Mouse (Mus musculus) layer of hippocampus, adult 2 months (tissue): ENCODE data around the gene Asprv1. TPM values are rescaled to one million over a fixed set of nuclear protein-coding genes. Genes with fewer than 3 reads are reported as not detected.

Experiments used
- DNase-seq, 2 experiments: peaks; one replicate each; pipeline ENCODE4 v3.0.0; 2022; ENCODE audit warnings: low spot score in 2 of 2
- H3K27ac ChIP-seq: fragments of 200-600 bp; 2 replicates; pipeline ENCODE4 v1.8.1; 2022
- H3K4me3 ChIP-seq: fragments of 200-600 bp; 2 replicates; pipeline ENCODE4 v1.8.1; 2022; ENCODE audit warnings: mild to moderate bottlenecking
- CTCF ChIP-seq: fragments of 200-600 bp; conservative IDR thresholded peaks from 2 replicates; pipeline ENCODE4 v1.8.1; 2022; ENCODE audit warnings: antibody characterized with exemption, mild to moderate bottlenecking, moderate library complexity
- total RNA-seq, 2 experiments: library from RNA; stranded (reverse); gene quantifications; 2 replicates each; pipeline ENCODE4 v1.2.3; 2021

Gene Asprv1
- total RNA-seq, 2 experiments from 2014 or later: 1.2 to 1.9 TPM

DNA sequence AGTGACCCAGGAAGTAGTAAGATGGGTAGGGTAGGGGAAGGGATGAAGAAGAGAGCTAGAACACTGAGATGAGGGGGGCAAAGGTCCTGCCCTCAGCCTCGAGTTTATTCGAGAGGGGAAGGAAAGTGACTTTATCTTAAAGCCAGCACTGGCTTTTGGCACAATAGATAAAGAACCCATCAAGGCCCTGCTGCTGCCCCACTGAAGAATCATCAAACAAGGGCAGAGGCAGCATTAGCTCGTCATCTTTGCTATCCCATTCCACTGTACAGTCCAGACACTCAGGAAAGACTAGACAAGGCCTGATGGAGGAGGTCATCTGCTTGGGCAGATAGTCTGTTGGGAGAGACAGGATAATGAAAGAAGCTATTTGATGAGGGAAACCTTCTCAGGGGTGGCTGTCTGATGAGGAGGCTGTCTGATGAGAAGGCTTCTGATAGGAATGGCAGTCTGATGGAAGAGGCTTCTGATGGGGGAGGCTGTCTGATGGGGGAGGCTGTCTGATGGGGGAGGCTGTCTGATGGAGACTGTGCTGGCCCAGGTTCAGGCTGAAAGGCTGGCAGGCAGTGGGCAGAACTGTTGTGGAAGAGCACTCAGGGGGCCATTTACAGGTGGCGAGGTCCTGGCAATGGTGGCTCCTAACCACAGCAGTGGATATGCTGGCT lies 9.3 kb downstream of the Asprv1 start:
- no peak for TF ChIP-seq CTCF
- no peak overlapping the region for H3K4me3 ChIP-seq
- DNase-seq: no peak
- no peak overlapping the region for H3K27ac ChIP-seq

DNA sequence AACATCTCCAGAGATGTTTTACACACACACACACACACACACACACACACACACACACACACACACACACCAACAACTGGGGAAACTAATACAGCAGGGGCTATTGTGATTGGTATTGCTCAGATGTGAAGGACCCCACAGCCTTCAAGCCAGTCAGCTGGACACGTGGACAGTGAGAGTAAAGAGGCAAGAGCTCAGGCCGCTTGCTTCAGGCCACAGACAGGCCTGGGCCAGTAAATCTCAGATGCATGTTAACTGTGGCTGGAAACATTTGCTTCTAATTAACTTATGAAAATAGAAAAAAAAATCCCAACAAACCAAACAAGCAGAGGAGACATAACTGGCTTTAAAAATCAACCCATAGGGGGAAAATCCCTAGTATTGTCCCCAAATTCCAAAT lies 9.9 kb downstream of the Asprv1 start:
- Histone ChIP-seq H3K4me3 (no peak overlapping the region), H3K27ac (no peak overlapping the region)
- DNase-seq: no peak
- no peak for TF ChIP-seq CTCF

DNA sequence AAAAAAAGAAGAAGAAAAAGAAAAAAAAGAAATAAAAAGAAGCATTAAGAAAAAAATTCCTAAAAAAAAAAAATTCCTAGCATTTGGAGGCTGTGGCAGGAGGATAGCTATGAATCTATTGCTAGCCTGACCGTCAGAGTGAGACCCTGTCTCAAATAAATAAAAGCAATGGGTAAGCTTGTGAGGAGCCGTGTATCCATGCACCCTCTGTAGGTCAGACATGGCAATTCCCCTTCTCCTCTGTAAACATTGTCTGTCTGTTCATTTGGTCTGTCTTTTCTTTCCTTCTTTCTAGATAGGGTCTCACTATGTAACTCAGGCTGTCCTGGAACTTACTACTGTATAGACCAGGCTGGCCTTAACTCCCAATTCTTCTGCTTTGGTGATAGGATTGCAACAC lies 10.5 kb downstream of the Asprv1 start:
- TF ChIP-seq CTCF: peak; percentile 77
- no peak overlapping the region for H3K27ac ChIP-seq
- no peak overlapping the region for H3K4me3 ChIP-seq
- DNase-seq: no peak

DNA sequence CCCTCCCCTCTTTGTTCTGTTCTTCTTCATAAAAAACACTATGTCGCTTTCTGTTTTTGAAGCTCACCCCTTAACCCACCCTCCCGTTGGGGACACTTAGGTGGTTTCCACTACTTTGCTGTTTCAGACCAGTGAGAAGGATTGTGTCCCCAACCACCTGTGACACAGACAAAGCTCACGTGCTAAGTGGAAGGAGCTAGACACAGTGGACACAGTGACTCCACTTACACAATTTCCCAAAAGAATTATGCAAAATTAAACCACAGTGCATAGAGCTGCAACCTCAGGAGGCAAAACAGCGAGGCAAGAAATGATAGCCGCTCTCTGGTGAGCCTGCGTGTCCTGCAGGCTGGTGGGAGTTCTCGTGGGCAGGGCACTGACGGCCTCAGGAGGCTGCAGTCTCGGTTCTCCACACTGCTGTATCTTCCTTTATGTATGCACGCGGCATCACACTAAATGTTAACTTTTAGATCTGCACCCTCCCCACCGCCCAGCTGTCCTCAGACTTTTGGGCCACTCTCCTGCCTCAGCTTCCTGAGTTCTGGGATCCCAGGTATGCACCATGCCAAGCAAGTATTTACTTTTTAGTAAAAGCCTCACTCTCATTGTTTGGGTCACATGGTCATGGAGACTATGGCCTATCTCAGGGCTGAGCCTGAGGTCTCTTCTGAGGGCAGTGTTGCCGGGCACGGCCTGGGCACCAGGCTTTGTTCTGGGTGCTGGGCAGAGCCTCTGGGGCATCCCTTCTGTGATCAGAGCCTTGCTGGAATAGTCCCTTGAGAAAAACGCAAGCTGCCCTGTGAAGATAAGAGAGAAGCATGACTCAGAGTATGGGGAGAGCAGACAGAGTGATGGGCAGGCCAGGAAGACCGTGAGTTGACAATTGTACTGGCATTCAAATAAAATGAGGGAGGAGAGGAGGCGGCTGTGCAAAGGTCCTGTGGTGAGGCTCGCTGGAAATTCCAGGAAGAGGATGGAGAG lies 11.5 kb downstream of the Asprv1 start:
- no peak overlapping the region for H3K4me3 ChIP-seq
- H3K27ac ChIP-seq: no peak overlapping the region
- DNase-seq: no peak
- no peak for TF ChIP-seq CTCF

DNA sequence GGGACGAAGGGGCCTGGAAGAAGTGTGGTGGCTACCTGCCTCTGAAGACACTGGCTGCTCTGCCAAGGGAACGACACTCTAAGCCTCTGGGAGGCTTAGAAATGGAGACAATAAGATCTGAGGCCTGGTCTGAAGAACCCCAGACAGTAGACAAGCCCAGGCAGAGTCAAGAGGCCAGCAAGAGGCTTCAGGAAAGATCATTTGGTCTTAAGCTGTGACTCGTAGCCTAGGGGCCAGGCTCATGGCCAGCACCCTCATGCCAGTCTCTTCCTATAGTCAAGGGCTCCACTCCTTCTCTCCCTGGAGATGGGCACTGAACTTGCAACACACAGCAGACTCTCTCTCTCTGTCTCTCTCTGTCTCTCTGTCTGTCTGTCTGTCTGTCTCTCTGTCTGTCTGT lies 12.2 kb downstream of the Asprv1 start:
- TF ChIP-seq CTCF: no peak
- Histone ChIP-seq H3K4me3 (no peak overlapping the region), H3K27ac (no peak overlapping the region)
- DNase-seq: no peak

DNA sequence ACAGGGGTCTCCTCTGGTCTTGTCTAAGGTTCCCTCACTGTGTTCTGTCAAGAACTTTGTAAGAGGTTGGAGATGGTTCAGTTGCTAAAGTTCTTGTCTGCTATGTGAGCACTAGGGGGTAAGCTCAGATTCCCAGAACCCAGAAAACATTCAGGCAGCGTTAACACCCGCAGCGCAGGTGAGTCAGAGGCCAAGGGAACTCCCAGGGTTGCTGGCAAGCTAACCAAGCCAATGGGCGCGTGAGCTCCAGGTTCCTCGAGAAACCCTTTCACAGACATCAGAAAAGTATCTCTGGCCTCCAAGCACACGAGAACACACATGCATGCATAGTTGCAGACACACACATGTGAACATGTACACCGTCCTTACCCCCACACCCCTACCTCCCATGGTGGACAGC lies 12.8 kb downstream of the Asprv1 start:
- Histone ChIP-seq H3K27ac (no peak overlapping the region), H3K4me3 (no peak overlapping the region)
- DNase-seq: no peak
- no peak for TF ChIP-seq CTCF

DNA sequence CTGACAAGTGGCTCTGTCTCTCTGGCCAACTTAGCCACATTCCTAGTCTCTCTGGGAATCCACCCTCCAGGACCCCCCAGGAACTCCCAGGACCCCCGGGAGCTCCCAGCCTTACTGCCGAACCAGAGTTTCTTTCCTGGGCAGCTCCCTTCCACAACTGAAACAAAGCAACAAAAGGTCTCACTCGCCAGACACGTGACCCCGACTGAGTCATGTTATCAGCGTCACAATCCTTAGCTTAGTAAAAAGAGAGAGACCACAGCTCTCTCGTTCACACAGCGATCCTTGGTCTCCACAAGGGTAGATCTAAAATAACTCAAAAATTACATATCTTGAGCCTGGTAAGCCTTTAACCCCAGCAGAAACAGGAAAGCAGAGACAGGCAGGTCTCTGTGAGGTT lies 13.8 kb downstream of the Asprv1 start:
- Histone ChIP-seq H3K4me3 (no peak overlapping the region), H3K27ac (no peak overlapping the region)
- no peak for TF ChIP-seq CTCF
- no peak for DNase-seq

DNA sequence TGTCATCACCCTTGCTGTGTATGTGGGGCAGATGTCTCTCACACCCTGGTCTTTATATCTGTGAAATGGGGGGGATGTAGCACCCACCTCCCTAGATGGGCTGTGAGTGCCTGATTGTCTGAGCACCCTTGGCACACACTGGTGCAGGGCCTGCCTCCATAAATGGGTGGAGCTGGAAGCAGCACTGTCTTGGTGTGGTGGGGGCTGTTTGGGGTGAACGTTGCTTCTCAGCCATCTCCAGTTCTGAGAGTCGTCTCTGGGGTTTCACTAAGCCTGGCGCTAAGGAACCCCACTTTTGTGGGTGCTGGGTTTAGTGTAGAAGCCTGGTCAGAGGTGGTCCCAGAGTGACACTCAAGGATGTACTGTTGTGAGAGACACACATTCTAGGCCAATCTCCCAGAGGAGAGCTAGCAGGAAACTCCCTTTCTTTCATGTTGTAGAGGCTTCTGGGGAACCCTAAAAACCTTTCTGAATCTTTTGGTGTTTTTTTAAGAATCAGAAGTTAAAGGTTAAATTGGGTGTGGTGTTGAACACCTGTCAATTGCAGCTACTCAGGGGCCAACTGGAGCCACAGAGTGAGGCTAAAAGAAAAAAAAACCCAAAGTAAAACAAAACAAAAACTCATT lies 16.9 kb downstream of the Asprv1 start:
- TF ChIP-seq CTCF: no peak
- Histone ChIP-seq H3K4me3 (no peak overlapping the region), H3K27ac (no peak overlapping the region)
- no peak for DNase-seq

DNA sequence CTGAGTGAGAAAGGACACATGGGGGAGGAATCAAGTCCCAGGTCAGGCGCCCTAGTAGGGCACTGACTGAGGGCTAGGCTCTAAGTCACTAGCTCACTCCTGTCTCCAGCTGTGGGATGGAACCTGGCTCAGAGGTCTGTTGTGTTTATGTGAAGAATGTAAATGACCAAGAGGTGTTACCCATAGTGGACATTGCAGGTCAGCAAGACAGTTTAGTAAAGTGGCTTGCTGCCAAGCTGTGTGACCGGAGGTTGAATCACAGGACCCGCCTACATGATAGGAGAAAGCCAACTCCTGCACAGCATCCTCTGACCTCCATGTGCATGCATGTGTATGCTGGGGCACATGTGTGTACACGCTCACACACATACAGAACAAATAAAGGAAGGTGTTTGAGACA lies 17.6 kb downstream of the Asprv1 start:
- Histone ChIP-seq H3K27ac (no peak overlapping the region), H3K4me3 (no peak overlapping the region)
- TF ChIP-seq CTCF: no peak
- DNase-seq: no peak

DNA sequence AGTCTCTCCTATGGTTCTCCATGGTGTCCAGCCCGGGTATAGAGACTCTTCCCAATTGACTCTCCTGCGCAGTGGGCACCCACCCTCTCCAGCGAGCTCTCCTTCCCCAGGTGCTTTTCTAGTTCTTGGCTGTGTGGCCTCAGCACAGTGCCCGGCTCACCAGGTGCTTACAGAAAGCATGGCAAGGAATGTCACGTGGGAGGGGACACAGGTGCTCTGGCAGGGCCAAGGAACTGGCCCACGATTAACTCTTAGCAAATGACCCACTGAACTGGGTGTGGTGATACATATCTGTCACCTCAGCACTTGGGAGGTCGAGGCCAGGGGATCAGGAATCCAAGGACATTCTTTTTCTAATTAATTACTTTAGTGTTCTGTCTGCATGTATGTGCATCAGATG lies 18.2 kb downstream of the Asprv1 start:
- no peak for DNase-seq
- no peak overlapping the region for H3K27ac ChIP-seq
- H3K4me3 ChIP-seq: no peak overlapping the region
- TF ChIP-seq CTCF: no peak

DNA sequence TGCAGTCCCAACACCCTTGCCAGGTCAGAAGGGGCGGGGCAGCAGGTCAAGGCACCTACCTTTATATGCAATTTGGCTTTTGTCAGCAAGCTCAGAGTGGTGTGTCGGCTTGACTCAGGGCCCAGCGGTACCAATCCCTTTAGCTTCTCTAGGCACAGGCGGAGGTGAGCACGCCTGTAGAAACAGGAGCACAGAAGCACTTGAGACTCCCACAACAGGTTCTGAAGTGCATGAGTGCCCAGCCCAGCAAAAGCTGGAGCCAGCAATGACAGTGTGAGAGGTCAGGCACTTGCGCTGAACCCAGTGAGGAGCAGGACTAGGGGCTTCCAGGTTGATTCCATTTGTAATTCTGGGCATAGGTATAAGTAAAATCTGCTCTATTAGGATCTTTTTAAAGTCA lies 25.1 kb downstream of the Asprv1 start:
- no peak overlapping the region for H3K4me3 ChIP-seq
- TF ChIP-seq CTCF: no peak
- no peak overlapping the region for H3K27ac ChIP-seq
- DNase-seq: no peak

DNA sequence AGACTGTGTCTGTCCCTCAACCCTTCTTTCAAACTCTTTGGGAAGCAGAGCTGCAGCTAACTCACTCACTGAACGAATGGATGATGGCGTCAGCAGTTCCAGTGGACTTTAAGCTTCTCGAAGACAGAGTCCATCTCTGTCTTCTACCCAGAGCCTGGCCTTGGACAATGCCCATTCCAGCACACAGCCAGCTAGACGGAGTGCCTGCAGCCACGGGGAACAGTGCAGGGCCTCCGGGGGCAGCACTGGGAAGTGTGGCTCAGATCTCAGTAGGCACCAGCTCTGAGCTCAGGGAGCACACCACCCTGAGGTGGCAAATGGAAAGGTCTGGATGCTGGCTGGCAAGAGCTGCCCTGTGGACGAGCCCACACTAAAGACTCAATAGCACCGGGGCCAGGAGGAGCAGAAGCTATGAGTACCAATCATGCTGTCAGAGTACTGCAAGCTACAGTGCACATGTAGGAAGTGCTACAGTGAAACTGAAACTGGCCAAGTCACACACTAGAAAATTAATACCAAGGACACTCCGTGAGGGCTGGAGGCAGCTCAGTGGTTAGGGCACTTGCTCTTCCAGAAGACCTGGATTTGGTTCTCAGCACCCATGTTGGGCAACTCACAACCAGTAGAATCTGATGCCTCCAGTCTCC lies 26.4 kb downstream of the Asprv1 start:
- peak; percentile 23 for TF ChIP-seq CTCF

DNA sequence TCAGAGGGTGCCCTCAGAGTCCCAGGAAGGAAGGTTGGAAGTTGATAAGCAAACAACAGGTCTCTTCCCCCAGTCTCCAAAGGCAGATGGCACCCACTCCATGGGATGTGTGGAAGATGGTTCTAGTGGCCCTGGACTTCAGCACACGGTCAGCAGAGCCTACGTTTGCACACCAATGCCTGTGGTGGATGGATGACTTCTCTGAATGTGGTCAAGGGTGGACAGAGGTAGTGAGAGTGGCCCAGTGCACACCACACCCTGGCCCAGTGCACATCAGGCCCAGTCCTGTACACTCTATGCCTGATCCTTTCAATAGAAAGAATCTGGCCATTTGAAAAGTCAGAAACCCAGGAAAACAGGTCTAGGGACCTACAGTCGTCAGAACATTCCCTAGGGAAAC lies 30.5 kb downstream of the Asprv1 start:
- DNase-seq: no peak
- no peak overlapping the region for H3K4me3 ChIP-seq
- no peak for TF ChIP-seq CTCF
- no peak overlapping the region for H3K27ac ChIP-seq

More for the DNA sequence above, 26.4 kb downstream of the Asprv1 start:
- no peak for DNase-seq
- Histone ChIP-seq H3K27ac (no peak overlapping the region), H3K4me3 (no peak overlapping the region)
